Mouse (Mus musculus) neural tube, embryonic 15.5 days (tissue): ENCODE measurements around the gene Pom121. TPM values are rescaled to one million over a fixed set of nuclear protein-coding genes. Genes with fewer than 3 reads are reported as not detected.

Experiments
- ATAC-seq: fragments of 200-750 bp; cut with Nextera tagmentation; 2 replicates; pipeline ENCODE4 v1.8.0; 2017; ENCODE audit warnings: mild to moderate bottlenecking, moderate TSS enrichment, moderate library complexity; ENCODE audit not compliant: low FRiP score
- H3K27ac ChIP-seq: fragments of 300-500 bp; sonication (generic); replicated peaks from 2 replicates; pipeline ENCODE4 v1.5.1; 2015; ENCODE audit warnings: mild to moderate bottlenecking, inconsistent platforms
- H3K27me3 ChIP-seq: fragments of 300-500 bp; sonication (generic); replicated peaks from 2 replicates; pipeline ENCODE4 v1.6.1; 2015; ENCODE audit warnings: inconsistent platforms
- H3K36me3 ChIP-seq: fragments of 300-500 bp; sonication (generic); 2 replicates; pipeline ENCODE4 v1.6.1; 2015; ENCODE audit warnings: inconsistent platforms
- H3K4me1 ChIP-seq: fragments of 300-500 bp; sonication (generic); 2 replicates; pipeline ENCODE4 v1.6.1; 2015; ENCODE audit warnings: inconsistent platforms
- H3K4me2 ChIP-seq: fragments of 300-500 bp; sonication (generic); 2 replicates; pipeline ENCODE4 v1.6.1; 2015; ENCODE audit warnings: inconsistent platforms, mild to moderate bottlenecking, moderate library complexity
- H3K4me3 ChIP-seq: fragments of 300-500 bp; sonication (generic); replicated peaks from 2 replicates; pipeline ENCODE4 v1.5.1; 2015; ENCODE audit warnings: mild to moderate bottlenecking, inconsistent platforms
- H3K9ac ChIP-seq: fragments of 300-500 bp; sonication (generic); replicated peaks from 2 replicates; pipeline ENCODE4 v1.6.1; 2015; ENCODE audit warnings: mild to moderate bottlenecking, inconsistent platforms
- H3K9me3 ChIP-seq: fragments of 300-500 bp; sonication (generic); replicated peaks from 2 replicates; pipeline ENCODE4 v1.6.1; 2016; ENCODE audit warnings: inconsistent platforms
- WGBS: fragments of 180-500 bp; shearing (Covaris S2); methylation state at CpG from one replicate; pipeline ENCODE4 v1.1.7; 2015; ENCODE audit warnings: mixed read lengths; 5-methylcytosine and 5-hydroxymethylcytosine counted together
- microRNA-seq: library from miRNA; unstranded; fragments of <30 nt; microRNA quantifications from one replicate; pipeline ENCODE4, GENCODE M21; 2017
- polyA plus RNA-seq: library from polyadenylated mRNA; unstranded; fragments of >200 nt; fragmentation: Nextera tagmentation; extraction: Ambion mirVana; gene quantifications from 2 replicates; pipeline ENCODE4 v1.2.1, GENCODE M21; 2015

The Pom121 gene
- polyA plus RNA-seq, 1 experiment from 2014 or later: 7.7 TPM

GRCm38 (mm10) chr5:135345989-135346388 is 48.4 kb downstream of the Pom121 start:
- no peak overlapping the region for H3K4me3 ChIP-seq
- H3K4me1 ChIP-seq: no peaks in the 10 kb centered on the region
- H3K27ac ChIP-seq: no peak overlapping the region
- H3K9ac ChIP-seq: no peak overlapping the region
- H3K9me3 ChIP-seq: no peaks in the 10 kb centered on the region
- H3K27me3 ChIP-seq: no peaks in the 10 kb centered on the region
- no peak overlapping the region for H3K4me2 ChIP-seq
- H3K36me3 ChIP-seq: no peaks in the 10 kb centered on the region
- ATAC-seq: no peak
- 76% methylated on average over 7 of the region's 7 CpGs for WGBS

GRCm38 (mm10) chr5:135337575-135337974 is 56.8 kb downstream of the Pom121 start:
- Histone ChIP-seq H3K27ac (no peak overlapping the region), H3K4me2 (no peak overlapping the region), H3K9me3 (no peaks in the 10 kb centered on the region), H3K9ac (no peak overlapping the region), H3K4me3 (no peak overlapping the region), H3K4me1 (no peaks in the 10 kb centered on the region), H3K36me3 (no peaks in the 10 kb centered on the region), H3K27me3 (no peaks in the 10 kb centered on the region)
- ATAC-seq: no peak
- 71% methylated on average over 3 of the region's 3 CpGs for WGBS

GRCm38 (mm10) chr5:135331161-135331560 is 63.2 kb downstream of the Pom121 start:
- H3K27me3 ChIP-seq: no peaks in the 10 kb centered on the region
- 84% methylated on average over 6 of the region's 6 CpGs for WGBS
- H3K9me3 ChIP-seq: no peaks in the 10 kb centered on the region
- H3K4me3 ChIP-seq: no peak overlapping the region
- no peaks in the 10 kb centered on the region for H3K4me1 ChIP-seq
- H3K27ac ChIP-seq: no peak overlapping the region
- ATAC-seq: no peak
- no peaks in the 10 kb centered on the region for H3K36me3 ChIP-seq
- H3K4me2 ChIP-seq: no peak overlapping the region
- no peak overlapping the region for H3K9ac ChIP-seq

- no peak overlapping the region for H3K4me2 ChIP-seq
- H3K9ac ChIP-seq: no peak overlapping the region
- H3K4me3 ChIP-seq: no peak overlapping the region
- ATAC-seq: no peak
- no peaks in the 10 kb centered on the region for H3K4me1 ChIP-seq
- H3K9me3 ChIP-seq: no peaks in the 10 kb centered on the region
- no peak overlapping the region for H3K27ac ChIP-seq
- WGBS: 83% methylated on average over 5 of the region's 5 CpGs
- H3K27me3 ChIP-seq: no peaks in the 10 kb centered on the region
- no peaks in the 10 kb centered on the region for H3K36me3 ChIP-seq
Observed at GRCm38 (mm10) chr5:135330201-135330600, 64.1 kb downstream of the Pom121 start.

- 88% methylated on average over 4 of the region's 4 CpGs for WGBS
- H3K4me3 ChIP-seq: no peak overlapping the region
- no peaks in the 10 kb centered on the region for H3K27me3 ChIP-seq
- H3K4me2 ChIP-seq: no peak overlapping the region
- ATAC-seq: no peak
- no peaks in the 10 kb centered on the region for H3K4me1 ChIP-seq
- H3K36me3 ChIP-seq: no peaks in the 10 kb centered on the region
- no peak overlapping the region for H3K27ac ChIP-seq
- H3K9ac ChIP-seq: no peak overlapping the region
- H3K9me3 ChIP-seq: no peaks in the 10 kb centered on the region
Observed at GRCm38 (mm10) chr5:135329471-135329870, 64.9 kb downstream of the Pom121 start.

Small RNAs within 50 kb of the gene (microRNA-seq; reads per million reads assigned to microRNA genes)
- 0.52 reads per million for gene Mir7033

Other genes with a start within 250 kb of the Pom121 start
- 15.8 and 17.5 TPM in 2 replicates for gene Tbl2, start 244.9 kb downstream of the Pom121 start, polyA plus RNA-seq
- 44.6 and 46.4 TPM in 2 replicates for gene Bcl7b, start 226.3 kb downstream of the Pom121 start, polyA plus RNA-seq
- gene Baz1b, start 207.3 kb downstream of the Pom121 start, polyA plus RNA-seq: 23.6 and 27.1 TPM in 2 replicates
- gene Fzd9, start 143.3 kb downstream of the Pom121 start, polyA plus RNA-seq: 11.0 and 14.8 TPM in 2 replicates
- gene Fkbp6, start 44.5 kb downstream of the Pom121 start, polyA plus RNA-seq: 0.20 TPM in 1 of 2 replicates, not detected in the other
- gene Trim50, start 41.3 kb downstream of the Pom121 start, polyA plus RNA-seq: 0.13 TPM in 1 of 2 replicates, not detected in the other
- gene Nsun5, start 24.6 kb downstream of the Pom121 start, polyA plus RNA-seq: 29.4 and 31.8 TPM in 2 replicates
- gene Hip1, start 150.6 kb upstream of the Pom121 start, polyA plus RNA-seq: 37.8 and 41.2 TPM in 2 replicates
- not detected in 2 replicates for gene Ccl26, start 169.0 kb upstream of the Pom121 start, polyA plus RNA-seq
- 2.1 and 9.5 TPM in 2 replicates for gene Ccl24, start 178.5 kb upstream of the Pom121 start, polyA plus RNA-seq
- 91.1 and 94.6 TPM in 2 replicates for gene Rhbdd2, start 238.1 kb upstream of the Pom121 start, polyA plus RNA-seq